Mouse (Mus musculus): Measurements from ENCODE around the gene Cadm1. TPM values are rescaled to one million over a fixed set of nuclear protein-coding genes. Genes with fewer than 3 reads are reported as not detected.
A peak's percentile ranks its signal among the peaks of the same experiment; 100 is the strongest.

The Cadm1 gene
- polyA plus RNA-seq, 1 experiment from 2014 or later: 43.0 TPM

GRCm38 (mm10) chr9:47516238-47516637, 13.7 kb upstream of the Cadm1 start:
- no peaks in the 10 kb centered on the region for H3K4me1 ChIP-seq (ENCODE audit: control insufficient read depth, insufficient read depth, low read length)
- WGBS: 56% methylated on average over 4 of the region's 4 CpGs
- H3K27ac ChIP-seq (ENCODE audit: low read length): no peak overlapping the region
- no peak overlapping the region for H3K4me2 ChIP-seq (ENCODE audit: low read depth, low read length)
- no peaks in the 10 kb centered on the region for H3K27me3 ChIP-seq (replicated peaks; ENCODE audit: control insufficient read depth, insufficient read depth, low read length)
- ATAC-seq: no peak
- H3K4me3 ChIP-seq (ENCODE audit: low read length): no peak overlapping the region
- no peaks in the 10 kb centered on the region for H3K9me3 ChIP-seq (ENCODE audit: control insufficient read depth, low read length)
- no peak overlapping the region for H3K9ac ChIP-seq (ENCODE audit: low read depth, low read length)
- no peaks in the 10 kb centered on the region for H3K36me3 ChIP-seq (ENCODE audit: control insufficient read depth, insufficient read depth, low read length)

- H3K4me3 ChIP-seq (ENCODE audit: low read length): no peak overlapping the region
- H3K27ac ChIP-seq (ENCODE audit: low read length): no peak overlapping the region
- peaks cover 11% of the 10 kb centered on the region for H3K4me1 ChIP-seq (ENCODE audit: control insufficient read depth, insufficient read depth, low read length)
- no peak overlapping the region for H3K9ac ChIP-seq (ENCODE audit: low read depth, low read length)
- no peaks in the 10 kb centered on the region for H3K36me3 ChIP-seq (ENCODE audit: control insufficient read depth, insufficient read depth, low read length)
- H3K4me2 ChIP-seq (ENCODE audit: low read depth, low read length): no peak overlapping the region
- ATAC-seq: no peak
- no peaks in the 10 kb centered on the region for H3K9me3 ChIP-seq (ENCODE audit: control insufficient read depth, low read length)
- peaks cover 9% of the 10 kb centered on the region for H3K27me3 ChIP-seq (replicated peaks; ENCODE audit: control insufficient read depth, insufficient read depth, low read length)
- WGBS: 95% methylated on average over 9 of the region's 9 CpGs
These were observed 2.7 kb upstream of the Cadm1 start for GRCm38 (mm10) chr9:47527290-47527689.

DNA sequence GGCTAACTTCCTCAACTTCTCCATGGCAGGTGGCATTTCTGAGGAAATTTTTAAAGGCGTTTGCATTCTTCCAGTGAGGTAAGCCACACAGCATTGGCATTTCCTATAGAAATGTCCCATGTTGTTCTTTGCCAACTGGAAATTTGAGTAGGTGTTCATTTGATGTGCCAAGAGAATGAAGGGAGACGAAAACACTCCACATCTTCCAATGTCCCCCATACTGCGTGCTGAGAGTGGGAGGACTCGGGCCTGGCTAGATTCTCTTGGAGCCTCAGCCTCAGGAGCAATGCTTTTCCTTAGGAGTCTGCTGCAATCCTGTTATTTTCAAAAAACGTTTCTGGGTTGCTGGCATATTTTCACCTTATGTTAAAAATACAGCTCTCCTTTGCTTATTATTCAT, 2.2 kb upstream of the Cadm1 start:
- ATAC-seq: no peak
- 88% methylated on average over 5 of the region's 5 CpGs for WGBS
- H3K4me3 ChIP-seq (ENCODE audit: low read length): no peak overlapping the region
- no peaks in the 10 kb centered on the region for H3K36me3 ChIP-seq (ENCODE audit: control insufficient read depth, insufficient read depth, low read length)
- H3K27me3 ChIP-seq (replicated peaks; ENCODE audit: control insufficient read depth, insufficient read depth, low read length): peaks cover 9% of the 10 kb centered on the region
- H3K9ac ChIP-seq (ENCODE audit: low read depth, low read length): no peak overlapping the region
- H3K4me1 ChIP-seq (ENCODE audit: control insufficient read depth, insufficient read depth, low read length): peaks cover 13% of the 10 kb centered on the region
- H3K4me2 ChIP-seq (ENCODE audit: low read depth, low read length): no peak overlapping the region
- no peaks in the 10 kb centered on the region for H3K9me3 ChIP-seq (ENCODE audit: control insufficient read depth, low read length)
- H3K27ac ChIP-seq (ENCODE audit: low read length): no peak overlapping the region

- H3K4me1 ChIP-seq (ENCODE audit: control insufficient read depth, insufficient read depth, low read length): peaks cover 13% of the 10 kb centered on the region
- ATAC-seq: no peak
- H3K4me3 ChIP-seq (ENCODE audit: low read length): peak overlapping the region; percentile 64
- H3K27ac ChIP-seq (ENCODE audit: low read length): no peak overlapping the region
- H3K9me3 ChIP-seq (ENCODE audit: control insufficient read depth, low read length): no peaks in the 10 kb centered on the region
- H3K36me3 ChIP-seq (ENCODE audit: control insufficient read depth, insufficient read depth, low read length): no peaks in the 10 kb centered on the region
- H3K27me3 ChIP-seq (replicated peaks; ENCODE audit: control insufficient read depth, insufficient read depth, low read length): peaks cover 16% of the 10 kb centered on the region
- 9% methylated on average over 11 of the region's 11 CpGs for WGBS
- peak overlapping the region; percentile 99 for H3K4me2 ChIP-seq (ENCODE audit: low read depth, low read length)
- H3K9ac ChIP-seq (ENCODE audit: low read depth, low read length): peak overlapping the region; percentile 75
These were observed 791 bp upstream of the Cadm1 start for GRCm38 (mm10) chr9:47529182-47529581.

- peak overlapping the region; percentile 37 for H3K27ac ChIP-seq (ENCODE audit: low read length)
- H3K4me3 ChIP-seq (ENCODE audit: low read length): peak overlapping the region; percentile 64
- H3K36me3 ChIP-seq (ENCODE audit: control insufficient read depth, insufficient read depth, low read length): no peaks in the 10 kb centered on the region
- no peaks in the 10 kb centered on the region for H3K9me3 ChIP-seq (ENCODE audit: control insufficient read depth, low read length)
- ATAC-seq: peak; percentile 50
- peak overlapping the region; percentile 75 for H3K9ac ChIP-seq (ENCODE audit: low read depth, low read length)
- H3K4me2 ChIP-seq (ENCODE audit: low read depth, low read length): peak overlapping the region; percentile 99
- H3K27me3 ChIP-seq (replicated peaks; ENCODE audit: control insufficient read depth, insufficient read depth, low read length): peaks cover 16% of the 10 kb centered on the region
- H3K4me1 ChIP-seq (ENCODE audit: control insufficient read depth, insufficient read depth, low read length): peaks cover 13% of the 10 kb centered on the region
- under 1% methylated on average over 27 of the region's 30 CpGs for WGBS
These were observed 560 bp downstream of the Cadm1 start for GRCm38 (mm10) chr9:47530544-47530921.

- peak overlapping the region; percentile 37 for H3K27ac ChIP-seq (ENCODE audit: low read length)
- H3K27me3 ChIP-seq (replicated peaks; ENCODE audit: control insufficient read depth, insufficient read depth, low read length): peaks cover 16% of the 10 kb centered on the region
- peak overlapping the region; percentile 75 for H3K9ac ChIP-seq (ENCODE audit: low read depth, low read length)
- WGBS: under 1% methylated on average over 103 of the region's 110 CpGs
- no peaks in the 10 kb centered on the region for H3K9me3 ChIP-seq (ENCODE audit: control insufficient read depth, low read length)
- H3K4me3 ChIP-seq (ENCODE audit: low read length): peak overlapping the region; percentile 64
- H3K4me1 ChIP-seq (ENCODE audit: control insufficient read depth, insufficient read depth, low read length): peaks cover 13% of the 10 kb centered on the region
- ATAC-seq: peak; percentile 6
- peak overlapping the region; percentile 99 for H3K4me2 ChIP-seq (ENCODE audit: low read depth, low read length)
- no peaks in the 10 kb centered on the region for H3K36me3 ChIP-seq (ENCODE audit: control insufficient read depth, insufficient read depth, low read length)
These were observed 1.2 kb downstream of the Cadm1 start for GRCm38 (mm10) chr9:47530922-47531850.

GRCm38 (mm10) chr9:47532215-47532865, 2.4 kb downstream of the Cadm1 start:
- H3K27ac ChIP-seq (ENCODE audit: low read length): no peak overlapping the region
- H3K4me3 ChIP-seq (ENCODE audit: low read length): peak overlapping the region; percentile 64
- H3K9me3 ChIP-seq (ENCODE audit: control insufficient read depth, low read length): no peaks in the 10 kb centered on the region
- H3K4me2 ChIP-seq (ENCODE audit: low read depth, low read length): peak overlapping the region; percentile 99
- peaks cover 13% of the 10 kb centered on the region for H3K4me1 ChIP-seq (ENCODE audit: control insufficient read depth, insufficient read depth, low read length)
- peaks cover 16% of the 10 kb centered on the region for H3K27me3 ChIP-seq (replicated peaks; ENCODE audit: control insufficient read depth, insufficient read depth, low read length)
- ATAC-seq: no peak
- 11% methylated on average over 20 of the region's 20 CpGs for WGBS
- H3K9ac ChIP-seq (ENCODE audit: low read depth, low read length): no peak overlapping the region
- no peaks in the 10 kb centered on the region for H3K36me3 ChIP-seq (ENCODE audit: control insufficient read depth, insufficient read depth, low read length)

GRCm38 (mm10) chr9:47533461-47533860, 3.5 kb downstream of the Cadm1 start:
- Histone ChIP-seq H3K9me3 (ENCODE audit: control insufficient read depth, low read length) (no peaks in the 10 kb centered on the region), H3K4me1 (ENCODE audit: control insufficient read depth, insufficient read depth, low read length) (peaks cover 13% of the 10 kb centered on the region), H3K36me3 (ENCODE audit: control insufficient read depth, insufficient read depth, low read length) (no peaks in the 10 kb centered on the region), H3K4me2 (ENCODE audit: low read depth, low read length) (no peak overlapping the region), H3K27ac (ENCODE audit: low read length) (no peak overlapping the region), H3K27me3 (replicated peaks; ENCODE audit: control insufficient read depth, insufficient read depth, low read length) (peaks cover 16% of the 10 kb centered on the region), H3K4me3 (ENCODE audit: low read length) (no peak overlapping the region; the same call in 1 of the 2 replicates), H3K9ac (ENCODE audit: low read depth, low read length) (no peak overlapping the region)
- WGBS: 54% methylated on average over 8 of the region's 8 CpGs
- no peak for ATAC-seq

GRCm38 (mm10) chr9:47534573-47535475, 4.9 kb downstream of the Cadm1 start:
- no peak overlapping the region for H3K4me3 ChIP-seq (ENCODE audit: low read length)
- WGBS: 87% methylated on average over 11 of the region's 11 CpGs
- ATAC-seq: no peak
- no peaks in the 10 kb centered on the region for H3K9me3 ChIP-seq (ENCODE audit: control insufficient read depth, low read length)
- no peak overlapping the region for H3K27ac ChIP-seq (ENCODE audit: low read length)
- peaks cover 10% of the 10 kb centered on the region for H3K4me1 ChIP-seq (ENCODE audit: control insufficient read depth, insufficient read depth, low read length)
- no peak overlapping the region for H3K4me2 ChIP-seq (ENCODE audit: low read depth, low read length)
- H3K36me3 ChIP-seq (ENCODE audit: control insufficient read depth, insufficient read depth, low read length): no peaks in the 10 kb centered on the region
- H3K27me3 ChIP-seq (replicated peaks; ENCODE audit: control insufficient read depth, insufficient read depth, low read length): peaks cover 16% of the 10 kb centered on the region
- no peak overlapping the region for H3K9ac ChIP-seq (ENCODE audit: low read depth, low read length)

Data from intestine, embryonic 16.5 days (tissue).